29 mouse cellular contexts compared by ENCODE assay signal in genomic region chr1:93323973-93324372, GRCm38 (mm10). TPM values are rescaled to one million over a fixed set of nuclear protein-coding genes. Genes with fewer than 3 reads are reported as not detected.
"Had no signal": no experiment of that assay in that cellular context is flagged by ENCODE, and none has a peak within 500 bp of the region (broad histone marks: within the 10 kb centered on the region; RNA-seq: fewer than 3 reads in every experiment).

No protein-coding gene starts in this region.

- H3K4me1 ChIP-seq: heart, embryonic 13.5 days; heart, embryonic 15.5 days; hindbrain, embryonic 13.5 days; hindbrain, embryonic 15.5 days; kidney, embryonic 15.5 days; limb, embryonic 13.5 days; limb, embryonic 15.5 days; liver, embryonic 13.5 days had no signal

- H3K4me3 ChIP-seq: gastrocnemius, adult 2 months; heart, adult 2 months; heart, embryonic 13.5 days; heart, embryonic 15.5 days; hindbrain, embryonic 13.5 days; hindbrain, embryonic 15.5 days; kidney, embryonic 15.5 days; limb, embryonic 13.5 days; limb, embryonic 15.5 days; liver, embryonic 13.5 days had no signal

- DNase-seq: gastrocnemius, adult 2 months; gastrocnemius, postnatal 10 days; gastrocnemius, postnatal 25 days; heart, adult 11 months; heart, adult 2 months; heart, postnatal 14 days; heart, postnatal 36 days; kidney, adult 11 months; kidney, adult 2 months; kidney, adult 9 months; kidney, postnatal 14 days; kidney, postnatal 36 days; layer of hippocampus, adult 9-11 months; layer of hippocampus, postnatal 36 days; left cerebral cortex, postnatal 4 days; liver, embryonic 13.5 days had no signal

- H3K27ac ChIP-seq: gastrocnemius, adult 2 months; heart, adult 2 months; heart, embryonic 13.5 days; heart, embryonic 15.5 days; hindbrain, embryonic 13.5 days; hindbrain, embryonic 15.5 days; hindbrain, postnatal 0 days; kidney, embryonic 15.5 days; kidney, postnatal 0 days; limb, embryonic 13.5 days; limb, embryonic 15.5 days; liver, embryonic 13.5 days had no signal

- ATAC-seq: hindbrain, postnatal 0 days; intestine, embryonic 16.5 days had no signal

RNA-seq across cellular contexts. Expression of gene Ano7, which starts 49.8 kb away (rescaled TPM):
- total RNA-seq: gastrocnemius, adult 2 months; gastrocnemius, postnatal 10 days; gastrocnemius, postnatal 25 days; gastrocnemius, postnatal 4 days; heart, adult 2 months; heart, postnatal 14 days; heart, postnatal 36 days; hematopoietic stem cell, adult 5-6 weeks; liver, adult 2 months had no signal
